Mouse (Mus musculus): ENCODE data around the gene Arsa. TPM values are rescaled to one million over a fixed set of nuclear protein-coding genes. Genes with fewer than 3 reads are reported as not detected.

Arsa gene
- 10 to 100 TPM; 30.4 to 32.5 TPM for total RNA-seq (2021)

- no peak for DNase-seq (ENCODE audit: low spot score in 2 of 2)
- intact Hi-C loops (cut with DNase I), result loop anchor here (2.0 kb wide), 1 partner anchor 48 kb away; the partner anchor contains the start of genes C730034F03Rik, Chkb and Gm44502
Observed at GRCm38 (mm10) chr15:89477091-89477491, at the start of gene Arsa. Gene Arsa (minus strand): TSS chr15:89477425.

- DNase-seq (ENCODE audit: low spot score in 2 of 2), result no peak
- intact Hi-C loops (cut with DNase I), result no loop called here
Observed at GRCm38 (mm10) chr15:89526776-89527325, 49.6 kb upstream of the Arsa start.

- intact Hi-C loops (cut with DNase I), result loop anchor here (2.0 kb wide), 1 partner anchor 25 kb away; no protein-coding TSS in a partner anchor
- DNase-seq (ENCODE audit: low spot score in 2 of 2), result no peak
Observed at GRCm38 (mm10) chr15:89525896-89526295, 48.7 kb upstream of the Arsa start.

- intact Hi-C loops (cut with DNase I), result loop anchor here (2.0 kb wide), 1 partner anchor 25 kb away; no protein-coding TSS in a partner anchor
- no peak for DNase-seq (ENCODE audit: low spot score in 2 of 2)
Observed at GRCm38 (mm10) chr15:89525464-89525863, 48.2 kb upstream of the Arsa start.

- intact Hi-C loops (cut with DNase I), result loop anchor here (2.0 kb wide), 1 partner anchor 24 kb away; no protein-coding TSS in a partner anchor
- no peak for DNase-seq (ENCODE audit: low spot score in 2 of 2)
Observed at GRCm38 (mm10) chr15:89524611-89525415, 47.6 kb upstream of the Arsa start.

GRCm38 (mm10) chr15:89524001-89524571 is 46.9 kb upstream of the Arsa start:
- intact Hi-C loops (cut with DNase I), result loop anchor here (2.0 kb wide), 1 partner anchor 23 kb away; no protein-coding TSS in a partner anchor
- DNase-seq (ENCODE audit: low spot score in 2 of 2), result no peak

GRCm38 (mm10) chr15:89523283-89523832 is 46.1 kb upstream of the Arsa start:
- intact Hi-C loops (cut with DNase I), result no loop called here

GRCm38 (mm10) chr15:89522566-89523282 is 45.5 kb upstream of the Arsa start:
- intact Hi-C loops (cut with DNase I), result no loop called here
- no peak for DNase-seq (ENCODE audit: low spot score in 2 of 2)

More at GRCm38 (mm10) chr15:89523283-89523832, 46.1 kb upstream of the Arsa start:
- DNase-seq (ENCODE audit: low spot score in 2 of 2), result no peak

- intact Hi-C loops (cut with DNase I), result no loop called here
- no peak for DNase-seq (ENCODE audit: low spot score in 2 of 2)
Observed at GRCm38 (mm10) chr15:89521951-89522350, 44.7 kb upstream of the Arsa start.

GRCm38 (mm10) chr15:89512679-89513078 is 35.5 kb upstream of the Arsa start:
- intact Hi-C loops (cut with DNase I), result no loop called here
- DNase-seq (ENCODE audit: low spot score in 2 of 2), result no peak

- DNase-seq (ENCODE audit: low spot score in 2 of 2), result no peak
- intact Hi-C loops (cut with DNase I), result no loop called here
Observed at GRCm38 (mm10) chr15:89507751-89508150, 30.5 kb upstream of the Arsa start.

GRCm38 (mm10) chr15:89504838-89505237 is 27.6 kb upstream of the Arsa start:
- intact Hi-C loops (cut with DNase I), result no loop called here
- no peak for DNase-seq (ENCODE audit: low spot score in 2 of 2)

GRCm38 (mm10) chr15:89501321-89501720 is 24.1 kb upstream of the Arsa start:
- no peak for DNase-seq (ENCODE audit: low spot score in 2 of 2)
- intact Hi-C loops (cut with DNase I), result loop anchor here (2.0 kb wide), 1 partner anchor 23 kb away; no protein-coding TSS in a partner anchor

GRCm38 (mm10) chr15:89500221-89500791 is 23.1 kb upstream of the Arsa start:
- intact Hi-C loops (cut with DNase I), result loop anchor here (2.0 kb wide), 1 partner anchor 24 kb away; no protein-coding TSS in a partner anchor
- DNase-seq (ENCODE audit: low spot score in 2 of 2), result peak in 1 of 2 experiments; percentile 48

GRCm38 (mm10) chr15:89499784-89500220 is 22.6 kb upstream of the Arsa start:
- intact Hi-C loops (cut with DNase I), result loop anchor here (2.0 kb wide), 1 partner anchor 25 kb away; no protein-coding TSS in a partner anchor
- DNase-seq (ENCODE audit: low spot score in 2 of 2), result peak in 1 of 2 experiments; percentile 73

GRCm38 (mm10) chr15:89498961-89499688 is 21.9 kb upstream of the Arsa start, which contains the start of gene Shank3:
Gene Shank3 (plus strand): TSS chr15:89499623.
- intact Hi-C loops (cut with DNase I), result loop anchor here (1.0 kb wide), 1 partner anchor 23 kb away; no protein-coding TSS in a partner anchor

GRCm38 (mm10) chr15:89498049-89498960 is 21.1 kb upstream of the Arsa start:
- DNase-seq (ENCODE audit: low spot score in 2 of 2), result peak; percentile 85 to 92
- intact Hi-C loops (cut with DNase I), result loop anchor here (1.0 kb wide), 1 partner anchor 22 kb away; no protein-coding TSS in a partner anchor

More at GRCm38 (mm10) chr15:89498961-89499688, 21.9 kb upstream of the Arsa start, which contains the start of gene Shank3:
- DNase-seq (ENCODE audit: low spot score in 2 of 2), result no peak
